Mouse (Mus musculus) lung, embryonic 14.5 days (tissue): ENCODE results near the gene Sdccag8. TPM values are rescaled to one million over a fixed set of nuclear protein-coding genes. Genes with fewer than 3 reads are reported as not detected.

Experiments
- ATAC-seq: fragments of 200-750 bp; cut with Nextera tagmentation; 2 replicates; pipeline ENCODE4 v1.8.0; 2017; ENCODE audit warnings: mild to moderate bottlenecking, moderate TSS enrichment, moderate library complexity; ENCODE audit not compliant: insufficient read depth
- DNase-seq: peaks from one replicate; pipeline ENCODE4 v3.0.0-alpha.2; 2015
- H3K27ac ChIP-seq: fragments of 300-500 bp; sonication (generic); 2 replicates; pipeline ENCODE4 v1.5.1; 2014; ENCODE audit warnings: low read depth, mild to moderate bottlenecking, moderate library complexity
- H3K27me3 ChIP-seq: fragments of 300-500 bp; sonication (generic); 2 replicates; pipeline ENCODE4 v1.6.1; 2014; ENCODE audit warnings: low read length, control low read depth; ENCODE audit not compliant: insufficient read depth
- H3K36me3 ChIP-seq: fragments of 300-500 bp; sonication (generic); 2 replicates; pipeline ENCODE4 v1.6.1; 2014; ENCODE audit warnings: control low read depth; ENCODE audit not compliant: insufficient read depth
- H3K4me1 ChIP-seq: fragments of 300-500 bp; sonication (generic); 2 replicates; pipeline ENCODE4 v1.6.1; 2014; ENCODE audit warnings: antibody characterized with exemption, control low read depth; ENCODE audit not compliant: insufficient read depth
- H3K4me2 ChIP-seq: fragments of 300-500 bp; sonication (generic); 2 replicates; pipeline ENCODE4 v1.6.1; 2014; ENCODE audit warnings: mild to moderate bottlenecking
- H3K4me3 ChIP-seq: fragments of 300-500 bp; sonication (generic); 2 replicates; pipeline ENCODE4 v1.5.1; 2014; ENCODE audit warnings: low read depth, low read length
- H3K9ac ChIP-seq: fragments of 300-500 bp; sonication (generic); 2 replicates; pipeline ENCODE4 v1.6.1; 2014
- H3K9me3 ChIP-seq: fragments of 300-500 bp; sonication (generic); 2 replicates; pipeline ENCODE4 v1.6.1; 2016; ENCODE audit warnings: low read depth, low read length, control low read depth
- CTCF ChIP-seq: IDR thresholded peaks from 2 replicates; pipeline ENCODE4 v1.5.1; 2016; ENCODE audit warnings: antibody characterized with exemption, low read depth
- WGBS: fragments of 180-500 bp; shearing (Covaris S2); extraction: QIAGEN DNeasy Blood & Tissue Kit; methylation state at CpG from one replicate; pipeline ENCODE4 v1.1.7; 2014; 5-methylcytosine and 5-hydroxymethylcytosine counted together
- polyA plus RNA-seq: library from polyadenylated mRNA; unstranded; fragments of >200 nt; fragmentation: Nextera tagmentation; extraction: Ambion mirVana; gene quantifications from 2 replicates; pipeline ENCODE4 v1.2.1, GENCODE M21; 2014

The Sdccag8 gene
- polyA plus RNA-seq, 1 experiment from 2014 or later, result 14.4 TPM

DNA sequence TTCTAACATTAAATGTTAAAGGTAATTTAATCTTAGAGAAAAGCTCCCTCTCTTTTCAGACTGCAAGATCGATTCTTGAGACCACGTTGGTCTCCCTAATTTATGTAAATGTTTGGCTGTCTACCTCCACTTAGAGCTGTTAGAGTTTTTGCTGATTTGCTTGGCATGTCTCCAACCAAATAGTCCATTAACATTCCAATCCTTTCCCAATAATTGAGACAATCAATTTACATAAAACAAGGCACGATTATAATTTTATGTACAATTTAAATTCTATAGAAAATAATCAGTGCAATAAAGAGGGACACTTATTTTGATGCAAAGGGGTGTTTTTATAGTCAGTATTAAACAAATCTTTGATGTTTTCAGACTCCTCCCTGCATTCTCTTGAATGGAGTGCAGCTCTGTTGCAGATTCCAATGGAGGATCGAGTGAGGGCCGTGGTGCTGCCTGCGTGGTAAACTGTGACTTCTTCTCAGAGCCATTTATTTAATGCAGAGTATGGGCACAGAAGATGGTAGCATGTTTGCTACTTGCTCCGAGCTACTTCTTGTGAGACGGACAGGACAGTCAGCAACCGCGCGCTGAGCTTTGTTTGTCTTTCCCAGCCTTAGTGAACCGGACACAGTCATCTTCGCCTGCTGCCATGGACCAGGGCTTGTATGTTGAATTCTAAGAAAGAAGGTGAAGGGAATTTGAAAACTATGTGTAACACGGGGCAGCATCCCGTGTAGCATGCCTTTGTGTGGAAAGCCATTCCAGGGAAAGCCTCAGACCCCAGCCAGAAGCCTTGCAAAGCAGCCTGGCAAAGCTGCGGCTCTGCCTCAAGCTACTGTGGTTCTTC is 156.4 kb downstream of the Sdccag8 start:
- H3K4me2 ChIP-seq, result 0 out of 2 replicates have a peak overlapping the region, but pooled peaks have one; percentile 25
- DNase-seq (no peak), ATAC-seq (no peak)
- H3K27ac ChIP-seq, result no peak overlapping the region
- TF ChIP-seq CTCF, result no peak
- H3K36me3 ChIP-seq, result no peaks in the 10 kb centered on the region
- WGBS, result 62% methylated on average over 16 of the region's 16 CpGs
- H3K4me3 ChIP-seq, result no peak overlapping the region
- H3K9me3 ChIP-seq, result no peaks in the 10 kb centered on the region
- no peaks in the 10 kb centered on the region for H3K27me3 ChIP-seq
- no peak overlapping the region for H3K9ac ChIP-seq
- no peaks in the 10 kb centered on the region for H3K4me1 ChIP-seq

DNA sequence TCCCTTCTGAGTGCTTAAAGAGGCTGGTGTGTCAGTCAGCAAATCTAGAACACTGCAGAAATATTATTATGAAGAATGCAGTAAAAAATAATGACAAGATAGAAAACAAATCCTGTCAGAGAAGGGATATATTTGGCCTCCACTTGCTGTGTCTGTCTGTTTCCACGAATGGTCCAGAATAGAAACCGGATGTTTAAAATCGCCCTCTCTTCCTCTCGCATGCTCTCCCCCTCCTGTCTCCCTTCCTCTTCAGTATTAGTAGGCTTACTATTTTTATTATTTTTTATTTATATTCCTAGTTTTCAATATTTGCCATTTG is 157.0 kb downstream of the Sdccag8 start:
- Histone ChIP-seq H3K36me3 (no peaks in the 10 kb centered on the region), H3K27me3 (no peaks in the 10 kb centered on the region), H3K4me1 (no peaks in the 10 kb centered on the region), H3K27ac (no peak overlapping the region), H3K9me3 (no peaks in the 10 kb centered on the region), H3K4me2 (0 out of 2 replicates have a peak overlapping the region, but pooled peaks have one; percentile 25), H3K9ac (no peak overlapping the region), H3K4me3 (no peak overlapping the region)
- DNase-seq (peak; percentile 32), ATAC-seq (no peak)
- TF ChIP-seq CTCF, result no peak
- WGBS, result 59% methylated on average over 4 of the region's 4 CpGs

DNA sequence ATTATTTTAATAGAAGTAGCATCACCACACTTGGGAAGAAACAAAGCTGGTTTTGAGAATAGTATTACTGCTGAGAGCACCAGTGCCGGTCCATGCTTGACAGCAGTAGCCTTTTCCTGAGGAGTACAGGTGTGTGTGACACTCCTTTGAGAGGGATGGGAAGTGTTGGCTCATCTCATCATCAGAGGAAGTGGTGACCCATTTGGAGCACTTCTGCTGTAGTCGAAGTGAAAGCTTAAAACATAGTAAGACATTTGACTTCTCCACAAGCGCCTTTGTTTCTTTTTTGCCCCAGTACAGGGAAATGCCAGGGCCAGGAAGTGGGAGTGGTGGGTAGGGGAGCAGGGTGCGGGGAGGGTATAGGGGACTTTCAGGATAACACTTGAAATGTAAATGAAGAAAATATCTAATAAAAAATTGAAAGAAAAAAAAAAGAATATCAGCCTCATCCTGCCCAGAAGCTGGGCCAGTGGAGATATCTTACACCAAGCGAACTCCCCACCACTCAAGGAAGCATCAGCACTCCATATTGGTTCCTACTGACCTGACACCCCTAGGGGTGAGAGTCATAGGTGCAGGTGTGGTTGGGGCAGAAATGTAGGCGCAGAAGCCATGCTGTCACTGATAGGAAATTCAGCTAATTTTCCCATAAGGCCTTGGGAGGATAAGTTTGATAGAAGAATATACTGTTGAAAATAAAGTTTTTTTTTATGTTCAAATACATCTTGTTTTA is 159.1 kb downstream of the Sdccag8 start:
- H3K4me3 ChIP-seq, result no peak overlapping the region
- H3K9me3 ChIP-seq, result no peaks in the 10 kb centered on the region
- H3K27ac ChIP-seq, result no peak overlapping the region
- no peaks in the 10 kb centered on the region for H3K36me3 ChIP-seq
- no peaks in the 10 kb centered on the region for H3K27me3 ChIP-seq
- no peak for TF ChIP-seq CTCF
- ATAC-seq (no peak), DNase-seq (no peak)
- no peak overlapping the region for H3K9ac ChIP-seq
- no peaks in the 10 kb centered on the region for H3K4me1 ChIP-seq
- 74% methylated on average over 6 of the region's 6 CpGs for WGBS
- no peak overlapping the region for H3K4me2 ChIP-seq

DNA sequence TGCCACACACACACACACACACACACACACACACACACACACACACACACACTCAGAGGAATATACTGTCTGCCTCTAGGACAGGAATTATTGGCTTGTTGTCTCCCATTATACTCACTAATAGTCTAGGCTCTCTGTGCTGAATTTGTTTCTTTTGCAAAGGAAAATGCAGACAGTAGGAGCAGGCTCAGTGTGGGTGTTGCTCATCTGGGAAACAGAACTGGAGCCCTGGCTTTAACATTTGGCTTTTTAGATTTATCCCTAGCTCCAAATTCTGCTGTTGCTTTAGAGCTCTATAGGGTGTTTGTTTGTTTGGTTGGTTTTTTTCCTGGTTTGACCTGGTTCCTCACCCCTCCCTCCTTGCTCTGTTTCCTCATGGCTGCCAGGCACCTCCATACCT is 164.8 kb downstream of the Sdccag8 start:
- Histone ChIP-seq H3K27me3 (no peaks in the 10 kb centered on the region), H3K4me2 (no peak overlapping the region), H3K4me3 (no peak overlapping the region), H3K36me3 (no peaks in the 10 kb centered on the region), H3K9ac (no peak overlapping the region), H3K4me1 (no peaks in the 10 kb centered on the region), H3K27ac (no peak overlapping the region), H3K9me3 (no peaks in the 10 kb centered on the region)
- DNase-seq (no peak), ATAC-seq (no peak)
- no peak for TF ChIP-seq CTCF

DNA sequence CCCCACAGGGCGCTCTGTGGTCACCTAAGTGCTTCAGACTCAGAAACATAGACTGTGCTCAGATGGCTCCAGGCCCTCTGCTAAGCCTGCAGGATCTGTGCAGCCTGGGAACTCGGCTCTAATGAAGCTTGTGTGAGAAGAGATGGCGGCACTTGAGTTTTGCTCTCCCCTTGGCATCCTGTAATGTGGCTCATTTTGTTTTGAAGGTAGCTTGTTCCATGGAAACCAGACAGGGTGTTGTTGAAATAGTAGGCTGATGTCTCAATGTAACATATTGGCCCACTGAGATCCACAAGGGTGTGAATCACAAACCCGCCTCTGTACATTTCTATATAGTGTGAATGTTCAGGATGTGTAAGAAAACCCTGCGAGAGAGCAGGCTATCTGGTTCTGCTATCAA is 165.7 kb downstream of the Sdccag8 start:
- no peak for TF ChIP-seq CTCF
- no peak for ATAC-seq
- no peaks in the 10 kb centered on the region for H3K27me3 ChIP-seq
- no peaks in the 10 kb centered on the region for H3K9me3 ChIP-seq
- H3K4me1 ChIP-seq, result peaks cover 1% of the 10 kb centered on the region; the same call in 1 of the 2 replicates
- no peak overlapping the region for H3K4me2 ChIP-seq
- WGBS, result 76% methylated on average over 5 of the region's 5 CpGs
- no peak for DNase-seq
- H3K36me3 ChIP-seq, result no peaks in the 10 kb centered on the region
- H3K4me3 ChIP-seq, result no peak overlapping the region
- H3K9ac ChIP-seq, result no peak overlapping the region
- no peak overlapping the region for H3K27ac ChIP-seq

DNA sequence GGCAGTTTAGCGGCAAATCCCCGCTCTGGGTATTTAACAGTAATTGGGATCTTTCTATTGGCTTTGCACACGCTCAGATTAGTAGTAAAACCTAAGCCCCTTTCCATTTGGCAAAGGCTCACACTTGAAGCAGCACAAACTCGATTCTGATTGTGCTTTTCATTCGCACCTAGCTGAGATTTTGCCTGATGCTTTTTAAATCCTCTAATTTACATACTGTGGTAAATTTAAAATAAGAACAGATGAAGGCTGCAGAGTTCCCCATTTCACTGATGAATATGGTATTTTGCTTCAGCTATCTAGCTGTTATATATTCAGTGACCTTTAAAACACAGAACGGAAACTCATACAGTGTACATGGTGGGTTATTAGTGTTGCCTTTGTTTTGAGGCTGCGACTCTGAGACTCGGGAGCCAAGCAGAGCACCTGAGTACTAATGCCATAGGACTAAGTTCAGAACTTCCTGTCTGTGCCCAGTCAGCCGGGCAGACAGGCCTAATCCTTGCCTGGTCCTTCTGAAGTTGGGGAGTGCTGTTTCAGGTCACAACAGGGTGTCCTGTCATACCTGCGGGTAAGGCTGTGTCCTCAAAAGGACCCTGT is 166.4 kb downstream of the Sdccag8 start:
- H3K4me2 ChIP-seq, result no peak overlapping the region
- ATAC-seq (no peak), DNase-seq (no peak)
- H3K4me1 ChIP-seq, result peaks cover 6% of the 10 kb centered on the region; the same call in 1 of the 2 replicates
- no peaks in the 10 kb centered on the region for H3K36me3 ChIP-seq
- H3K27ac ChIP-seq, result no peak overlapping the region
- no peak overlapping the region for H3K4me3 ChIP-seq
- 79% methylated on average over 10 of the region's 10 CpGs for WGBS
- no peaks in the 10 kb centered on the region for H3K9me3 ChIP-seq
- no peak overlapping the region for H3K9ac ChIP-seq
- TF ChIP-seq CTCF, result no peak
- H3K27me3 ChIP-seq, result no peaks in the 10 kb centered on the region

DNA sequence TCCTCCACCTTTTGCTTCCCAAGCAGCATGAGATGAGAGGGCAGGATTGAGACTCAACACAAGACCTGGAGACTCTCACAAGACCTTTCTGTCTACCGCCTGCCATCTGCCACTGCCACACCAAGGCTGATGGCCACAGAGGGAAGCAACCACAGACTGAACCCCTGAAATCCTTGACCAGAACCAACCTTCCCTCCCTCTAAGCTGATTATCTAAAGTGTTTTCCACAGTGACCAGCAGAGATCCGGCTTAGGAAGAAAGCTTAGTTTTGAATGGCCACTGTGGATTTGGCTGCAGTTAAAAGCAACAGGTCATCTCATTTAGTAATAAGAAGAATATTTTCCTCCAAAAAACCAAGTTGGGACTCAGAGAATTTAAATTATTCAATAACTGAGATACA is 167.1 kb downstream of the Sdccag8 start:
- WGBS, result 87% methylated on average over 2 of the region's 2 CpGs
- Histone ChIP-seq H3K4me2 (no peak overlapping the region), H3K9ac (no peak overlapping the region), H3K4me1 (peaks cover 9% of the 10 kb centered on the region; the same call in 1 of the 2 replicates), H3K36me3 (no peaks in the 10 kb centered on the region), H3K4me3 (no peak overlapping the region), H3K27me3 (no peaks in the 10 kb centered on the region), H3K9me3 (no peaks in the 10 kb centered on the region), H3K27ac (no peak overlapping the region)
- no peak for TF ChIP-seq CTCF
- no peak for DNase-seq
- no peak for ATAC-seq
